Mouse (Mus musculus) cortical plate, adult 2 months (tissue): ENCODE measurements around the gene Stat5b. TPM values are rescaled to one million over a fixed set of nuclear protein-coding genes. Genes with fewer than 3 reads are reported as not detected.

Source experiments
- H3K27ac ChIP-seq: fragments of 200-500 bp; 2 replicates; pipeline ENCODE4 v1.5.1; 2012; ENCODE audit warnings: low read length, control low read depth, inconsistent platforms; ENCODE audit not compliant: insufficient read depth
- H3K4me1 ChIP-seq: fragments of 200-500 bp; 2 replicates; pipeline ENCODE4 v1.6.1; 2011; ENCODE audit warnings: low read length; ENCODE audit not compliant: control insufficient read depth, insufficient read depth
- H3K4me3 ChIP-seq: fragments of 200-500 bp; 2 replicates; pipeline ENCODE4 v1.5.1; 2011; ENCODE audit warnings: mild to moderate bottlenecking, low read length, control low read depth; ENCODE audit not compliant: insufficient read depth
- CTCF ChIP-seq: fragments of 200-500 bp; IDR thresholded peaks from 2 replicates; pipeline ENCODE4 v1.5.1; 2011; ENCODE audit warnings: mild to moderate bottlenecking, control low read depth, low read length; ENCODE audit not compliant: insufficient read depth; ENCODE audit errors: extremely low read depth
- POLR2A ChIP-seq: fragments of 200-500 bp; IDR thresholded peaks from 2 replicates; pipeline ENCODE4 v1.6.1; 2011; ENCODE audit warnings: mild to moderate bottlenecking, low read length, control low read depth; ENCODE audit not compliant: insufficient read depth; ENCODE audit errors: extremely low read depth
- polyA plus RNA-seq: library from polyadenylated mRNA; depleted of rRNA; stranded (reverse); fragments of >200 nt; gene quantifications from 2 replicates; pipeline ENCODE4 v1.2.3, GENCODE M21; 2012

Stat5b gene
- polyA plus RNA-seq, 1 experiment = 19.7 TPM

DNA sequence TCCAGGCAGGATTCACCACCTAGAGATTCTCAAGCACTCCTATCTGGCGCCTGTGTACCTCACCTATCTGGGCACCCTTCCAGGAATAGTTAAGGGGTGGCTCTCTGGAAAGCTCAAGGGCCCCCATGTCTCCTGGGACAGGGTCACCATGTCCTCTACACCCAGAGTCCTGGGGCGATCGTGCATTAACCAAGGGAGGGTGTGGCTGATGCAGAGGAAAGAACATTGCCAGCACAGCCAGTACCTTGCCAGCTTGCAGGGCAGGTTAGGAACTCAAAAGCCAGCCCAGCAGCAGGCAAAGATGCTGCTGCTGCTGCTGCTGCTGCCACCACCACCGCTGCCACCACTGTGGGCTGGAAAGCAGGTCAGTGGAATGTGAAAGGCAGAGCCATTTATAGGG is 3.7 kb upstream of the Stat5b start:
- H3K27ac ChIP-seq = no peak overlapping the region
- TF ChIP-seq CTCF = no peak
- no peak for TF ChIP-seq POLR2A
- H3K4me3 ChIP-seq = no peak overlapping the region
- H3K4me1 ChIP-seq = no peaks in the 10 kb centered on the region; the same call in 1 of the 2 replicates

DNA sequence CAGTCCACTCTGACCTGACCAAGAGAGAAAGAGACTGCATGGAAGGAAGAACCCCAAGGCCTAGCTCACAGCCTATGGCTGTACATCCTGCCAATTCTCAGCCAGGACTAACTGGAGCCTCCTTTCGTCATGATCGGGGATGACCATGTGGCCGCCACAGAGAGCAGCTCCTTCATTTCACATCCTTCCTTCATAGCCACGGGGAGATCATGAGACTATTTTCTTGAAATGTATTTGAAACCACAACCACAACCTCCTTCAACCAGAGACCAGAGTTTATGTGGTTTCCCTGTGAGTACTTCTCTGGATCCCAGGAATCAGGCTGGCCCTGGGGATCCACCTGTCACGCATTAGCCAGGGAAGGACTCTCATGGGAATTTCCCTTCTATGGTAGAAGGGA is 2.5 kb upstream of the Stat5b start:
- Histone ChIP-seq H3K4me1 (peaks cover 1% of the 10 kb centered on the region; the same call in 1 of the 2 replicates), H3K27ac (no peak overlapping the region), H3K4me3 (no peak overlapping the region)
- TF ChIP-seq POLR2A (no peak), CTCF (no peak)

DNA sequence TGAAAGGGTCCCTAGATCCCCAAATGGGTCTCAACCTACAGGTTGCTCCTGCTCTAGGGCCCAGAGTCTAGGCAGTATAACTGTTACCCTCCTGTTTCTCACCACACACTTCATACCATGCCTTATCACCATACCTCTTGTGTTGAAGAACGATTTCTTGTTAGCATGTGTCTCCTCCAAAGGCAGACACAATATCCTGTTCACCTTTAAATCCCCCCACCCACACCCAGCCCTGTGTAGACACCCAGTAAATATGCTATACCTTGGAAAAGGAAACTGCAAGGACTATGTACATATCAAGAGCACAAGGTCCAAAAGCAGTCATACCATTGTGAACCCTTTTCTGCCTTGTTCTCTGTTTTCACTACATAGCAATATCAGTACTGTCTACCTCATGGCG is 1.6 kb upstream of the Stat5b start:
- no peak overlapping the region for H3K27ac ChIP-seq
- H3K4me1 ChIP-seq = peaks cover 1% of the 10 kb centered on the region; the same call in 1 of the 2 replicates
- no peak for TF ChIP-seq CTCF
- no peak for TF ChIP-seq POLR2A
- no peak overlapping the region for H3K4me3 ChIP-seq

DNA sequence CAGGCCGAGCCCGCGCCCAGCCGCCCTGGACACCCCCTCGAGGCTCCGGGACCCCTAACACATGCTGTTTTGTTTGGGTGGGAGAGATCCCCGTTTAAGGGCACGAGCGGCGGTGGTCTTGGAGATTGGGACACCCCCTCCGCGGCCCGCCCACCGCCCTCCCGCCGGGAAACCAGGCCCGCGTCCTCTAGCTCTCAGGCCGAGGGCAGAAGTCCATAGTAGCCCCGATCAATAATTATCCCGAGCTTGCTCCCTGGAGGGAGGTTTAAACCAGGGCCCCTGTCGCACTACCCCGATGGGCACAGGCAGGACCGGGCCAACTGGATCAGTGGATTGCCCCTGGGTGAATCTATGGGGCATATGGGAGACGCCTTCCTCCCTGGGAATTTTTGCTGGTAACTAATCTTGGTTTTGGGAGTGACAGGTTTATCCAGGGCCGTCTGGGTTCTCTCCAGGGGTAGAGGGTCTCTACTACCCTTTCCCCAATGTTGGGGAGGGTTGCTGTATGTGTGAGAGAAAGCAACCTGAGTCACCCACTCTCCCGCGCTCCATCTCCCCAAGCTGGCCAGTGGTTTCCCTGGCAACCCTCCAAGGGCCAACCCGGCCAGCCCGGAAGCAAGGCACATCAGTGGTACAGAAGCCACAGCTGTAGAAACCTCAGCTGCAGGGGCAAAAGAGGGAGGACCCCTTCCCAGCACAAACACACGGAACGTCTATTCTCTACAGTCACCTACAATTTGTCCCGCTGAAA is 429 bp upstream of the Stat5b start:
- Histone ChIP-seq H3K27ac (peak overlapping the region; percentile 74), H3K4me3 (peak overlapping the region; percentile 80), H3K4me1 (peaks cover 1% of the 10 kb centered on the region; the same call in 1 of the 2 replicates)
- TF ChIP-seq POLR2A (no peak), CTCF (no peak)

DNA sequence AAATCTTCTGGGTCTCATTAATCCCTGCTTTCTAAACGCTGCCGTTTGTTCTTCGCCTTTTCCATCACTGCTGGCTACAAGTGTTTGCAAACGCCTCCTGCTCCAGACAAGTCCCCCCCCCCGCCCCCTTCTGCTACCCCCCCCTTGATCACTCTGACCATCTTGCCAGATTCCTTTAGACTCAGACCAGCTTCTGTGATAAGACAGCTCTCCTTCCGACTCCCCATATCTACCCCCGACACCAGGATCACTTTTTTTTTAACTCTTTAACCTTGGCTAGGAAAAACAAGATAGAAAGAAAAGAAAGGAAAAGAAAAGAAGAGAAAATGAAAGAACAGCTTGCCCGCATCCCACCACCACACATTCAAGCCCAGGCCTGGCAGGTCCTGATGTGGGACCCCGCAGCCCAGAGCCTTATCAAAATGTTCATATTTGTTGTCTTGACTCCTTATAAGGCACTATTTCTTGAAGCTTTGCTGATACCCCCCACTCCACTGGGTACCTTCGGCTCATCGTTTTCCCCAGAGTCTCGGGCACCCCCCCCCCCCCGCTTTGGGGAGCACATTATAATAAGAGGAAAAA is 977 bp downstream of the Stat5b start:
- Histone ChIP-seq H3K4me1 (peaks cover 1% of the 10 kb centered on the region; the same call in 1 of the 2 replicates), H3K4me3 (peak overlapping the region; percentile 80), H3K27ac (no peak overlapping the region)
- TF ChIP-seq POLR2A (no peak), CTCF (no peak)

DNA sequence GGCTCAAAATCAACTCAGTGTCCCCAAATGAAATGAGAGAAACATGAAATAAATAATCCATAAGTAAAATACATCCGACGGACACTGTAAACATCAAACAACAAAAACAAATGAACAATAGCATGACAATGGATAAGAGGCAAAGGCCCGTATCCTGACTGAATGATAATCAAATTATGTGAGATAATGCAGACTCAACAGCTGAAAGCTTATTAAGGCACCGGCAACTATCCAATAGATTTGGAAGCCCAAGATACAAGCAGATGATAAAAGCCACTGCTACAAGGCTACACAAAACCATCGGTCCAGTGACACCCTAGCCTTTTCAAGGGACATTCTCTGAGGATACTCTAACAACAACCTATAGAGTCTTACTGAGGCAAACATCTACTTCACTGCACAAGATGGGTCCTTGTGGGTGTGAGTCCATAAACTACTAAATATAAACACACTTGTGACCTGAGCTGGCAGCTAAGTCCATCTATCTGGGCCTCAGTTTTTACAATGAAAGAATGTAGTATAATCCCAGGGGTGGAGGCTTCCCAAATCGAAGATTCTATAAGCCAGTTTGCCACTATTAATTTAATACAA is 1.6 kb downstream of the Stat5b start:
- no peak for TF ChIP-seq CTCF
- no peak for TF ChIP-seq POLR2A
- peaks cover 1% of the 10 kb centered on the region; the same call in 1 of the 2 replicates for H3K4me1 ChIP-seq

DNA sequence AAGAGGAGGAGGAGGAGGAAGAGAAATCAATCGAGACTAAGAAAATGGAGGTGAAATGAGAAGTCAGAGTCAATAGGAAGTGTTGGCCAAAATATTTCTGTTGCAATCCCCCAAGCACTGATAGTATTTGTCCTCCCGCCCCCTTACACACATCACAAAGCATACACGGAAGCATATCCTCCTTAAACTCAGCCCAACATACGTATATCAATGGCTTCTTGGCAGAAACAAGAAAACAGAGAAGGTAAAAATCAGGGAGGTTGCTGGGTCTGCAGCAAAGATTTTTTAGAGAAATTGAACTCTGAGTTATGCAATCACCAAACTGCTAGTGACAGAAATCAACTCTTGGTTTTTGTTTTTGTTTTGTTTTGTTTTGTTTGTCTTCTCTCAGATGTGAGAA is 2.4 kb downstream of the Stat5b start:
- TF ChIP-seq POLR2A (no peak), CTCF (no peak)
- Histone ChIP-seq H3K4me3 (no peak overlapping the region), H3K27ac (no peak overlapping the region), H3K4me1 (peaks cover 1% of the 10 kb centered on the region; the same call in 1 of the 2 replicates)

More for the DNA sequence above, 1.6 kb downstream of the Stat5b start:
- Histone ChIP-seq H3K27ac (no peak overlapping the region), H3K4me3 (peak overlapping the region; percentile 80; the same call in 1 of the 2 replicates)

DNA sequence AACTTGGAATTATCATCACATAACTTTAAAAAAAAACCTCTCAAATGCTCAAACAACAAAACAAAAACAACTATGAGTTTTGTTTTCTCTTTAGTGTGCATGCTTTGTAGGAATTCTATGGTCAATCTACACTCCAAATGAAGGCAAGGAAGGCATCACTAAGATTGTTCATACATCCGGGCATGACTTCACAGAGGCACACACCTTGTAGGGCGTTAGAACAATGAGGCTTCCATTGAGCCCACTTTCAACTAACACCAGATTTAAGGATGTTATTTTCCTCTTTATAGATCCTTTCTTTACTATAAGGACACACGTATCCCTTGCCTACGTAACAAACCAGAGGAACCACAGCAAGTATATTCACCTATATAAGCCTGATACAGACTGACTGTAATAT is 3.0 kb downstream of the Stat5b start:
- H3K4me1 ChIP-seq = peaks cover 1% of the 10 kb centered on the region; the same call in 1 of the 2 replicates
- no peak overlapping the region for H3K27ac ChIP-seq
- no peak overlapping the region for H3K4me3 ChIP-seq
- TF ChIP-seq POLR2A (no peak), CTCF (no peak)

DNA sequence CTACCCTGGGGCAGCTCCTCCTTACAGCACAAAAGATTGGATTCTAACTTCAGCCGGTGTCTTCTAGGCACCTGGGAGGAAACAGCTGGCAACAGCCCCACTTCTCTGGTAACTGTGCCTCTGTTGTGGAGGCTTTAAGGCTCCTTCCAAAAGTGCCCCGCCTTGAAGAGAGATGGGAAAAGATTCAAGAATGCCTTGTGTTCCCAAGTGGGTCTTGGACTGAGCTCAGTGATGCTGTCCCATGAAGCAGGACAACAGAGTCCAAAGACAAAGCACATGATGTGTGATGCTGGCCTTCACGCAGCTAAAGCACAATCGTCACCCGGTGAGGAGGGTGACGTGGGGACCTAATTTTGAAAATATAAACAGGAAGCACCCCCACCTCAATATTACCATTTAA is 4.7 kb downstream of the Stat5b start:
- H3K4me3 ChIP-seq = no peak overlapping the region
- TF ChIP-seq POLR2A = no peak
- no peak overlapping the region for H3K27ac ChIP-seq
- peaks cover 1% of the 10 kb centered on the region; the same call in 1 of the 2 replicates for H3K4me1 ChIP-seq

DNA sequence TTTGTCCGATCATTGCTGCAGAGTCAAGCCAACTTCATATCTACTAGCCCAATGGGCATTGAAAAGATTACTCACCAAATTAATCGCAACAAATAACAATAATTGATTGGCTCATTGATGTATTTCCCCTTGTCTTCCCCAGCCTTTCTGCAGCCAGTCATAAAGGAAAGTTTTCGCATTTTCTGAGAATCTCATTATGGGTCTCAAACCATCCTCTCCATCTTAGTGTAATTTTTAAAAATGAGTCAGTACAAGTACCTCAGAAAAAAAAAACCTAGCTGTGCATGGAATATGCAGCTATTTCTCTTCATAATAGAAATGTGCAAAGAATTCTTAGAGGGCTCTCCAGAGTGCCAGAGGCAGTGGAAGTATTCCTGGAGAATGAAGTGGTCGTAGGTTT is 6.4 kb downstream of the Stat5b start:
- no peak overlapping the region for H3K27ac ChIP-seq
- peaks cover 1% of the 10 kb centered on the region; the same call in 1 of the 2 replicates for H3K4me1 ChIP-seq
- H3K4me3 ChIP-seq = no peak overlapping the region
- no peak for TF ChIP-seq POLR2A
- no peak for TF ChIP-seq CTCF
